Mouse (Mus musculus) cerebellum, adult 9-10 months (tissue): ENCODE data around the gene Gm28557.
"Not testable (repeated sequence)": the region's sequence is repeated elsewhere in the genome, so short reads cannot be mapped to it uniquely, and the experiment has no call there.

Experiments
- DNase-seq: peaks from one replicate; pipeline ENCODE4 v3.0.0; 2022

The Gm28557 gene

DNA sequence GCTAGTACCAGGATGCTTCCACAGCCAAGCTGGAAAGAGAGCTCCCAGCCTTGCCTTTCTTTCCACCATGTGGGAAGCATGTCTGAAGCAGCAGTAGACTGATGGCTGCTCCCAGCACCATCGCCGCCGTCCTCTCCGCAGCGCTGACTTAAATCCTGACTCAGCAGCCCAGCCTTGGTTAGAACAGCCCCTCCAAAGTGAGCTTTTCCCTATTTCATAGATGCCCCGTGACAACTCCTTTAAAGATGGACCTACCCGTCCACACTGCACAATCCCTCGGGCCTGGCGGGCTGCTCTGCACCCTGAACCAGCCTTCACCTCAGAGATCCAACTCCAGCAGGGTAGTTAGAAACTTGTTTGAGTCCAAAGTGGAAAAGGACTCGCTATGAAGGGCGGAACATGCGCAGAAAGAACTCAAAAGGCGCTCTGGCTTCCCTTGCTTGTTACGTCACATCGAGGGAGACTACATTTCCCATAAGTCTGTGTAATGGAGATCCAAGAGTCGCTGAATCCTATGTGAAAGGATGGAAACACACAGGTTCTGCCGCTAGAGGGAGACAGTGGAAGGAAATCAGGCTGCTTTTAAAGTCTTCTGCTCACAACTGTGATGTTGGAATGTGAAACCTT lies at the start of gene Gm28557:
TSS of gene Gm28557 (minus strand) at position 411 of the 627 bp plus-strand sequence.
- peak; percentile 98 for DNase-seq

DNA sequence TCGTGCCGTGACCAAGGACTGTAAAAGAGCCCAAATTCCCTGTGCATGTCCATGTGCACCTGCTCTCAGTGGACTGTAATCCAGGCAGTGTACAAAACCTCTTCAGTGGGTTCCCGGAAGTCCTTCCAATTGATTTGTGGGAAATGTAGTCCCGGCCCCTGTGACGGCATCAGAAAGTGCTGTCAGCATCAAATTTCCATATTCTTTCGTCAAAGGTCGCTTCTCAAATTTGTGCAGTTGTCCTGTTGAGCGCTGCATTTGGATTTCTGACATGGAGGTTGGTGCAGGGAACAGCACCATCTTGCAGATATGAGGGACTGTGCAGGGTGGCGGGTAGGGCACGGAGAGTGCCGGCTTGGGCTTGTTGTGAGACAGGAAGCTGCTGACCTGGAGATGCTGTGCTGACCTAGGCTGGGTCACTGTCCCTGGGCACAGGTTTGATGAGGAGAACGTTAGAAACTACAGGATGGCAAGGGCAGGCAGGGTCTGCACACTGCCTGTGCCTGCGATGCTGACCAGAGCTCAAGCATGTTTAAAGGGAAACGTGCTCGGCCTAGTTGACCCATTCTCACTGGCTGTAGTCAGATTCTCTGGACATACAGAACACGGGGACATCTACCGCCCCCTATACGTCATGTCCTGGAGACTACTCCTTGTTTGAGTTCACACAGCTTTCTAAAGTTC lies 19.8 kb upstream of the Gm28557 start:
- peak; percentile 92 for DNase-seq

DNA sequence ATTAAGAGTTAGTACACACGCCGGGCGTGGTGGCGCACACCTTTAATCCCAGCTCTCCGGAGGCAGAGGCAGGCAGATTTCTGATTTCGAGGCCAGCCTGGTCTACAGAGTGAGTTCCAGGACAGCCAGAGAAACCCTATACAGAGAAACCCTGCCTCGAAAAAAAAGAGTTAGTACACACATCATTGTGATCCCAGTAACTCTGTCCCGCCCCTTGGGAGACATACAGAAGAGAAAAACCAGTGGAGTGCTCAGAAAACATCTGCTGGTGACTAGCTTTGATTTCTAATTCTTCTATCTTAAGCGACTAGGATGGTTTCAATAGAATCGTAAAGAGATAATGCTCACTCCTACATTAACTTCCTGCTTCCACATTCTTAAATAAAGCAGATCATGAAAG lies 19.1 kb upstream of the Gm28557 start:
- DNase-seq, result peak; percentile 45

DNA sequence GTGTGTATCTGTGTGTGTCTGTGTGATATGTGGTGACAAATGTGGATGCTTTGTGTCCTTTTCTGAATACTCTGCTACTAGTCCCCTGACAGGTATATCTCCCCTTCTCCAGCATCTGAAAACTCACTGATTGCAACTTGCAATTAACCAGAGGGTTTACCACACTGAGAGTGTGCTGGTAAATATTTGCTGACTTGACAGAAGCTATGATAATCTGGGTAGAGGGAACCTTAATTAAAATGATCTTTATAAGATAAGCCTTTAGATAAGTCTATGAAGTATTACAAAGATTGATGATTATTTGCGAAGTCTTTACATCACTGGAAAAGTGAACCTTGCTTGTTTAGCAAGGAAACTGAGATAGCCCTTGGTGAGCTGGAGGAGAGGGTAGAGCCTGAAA lies 16.1 kb upstream of the Gm28557 start:
- DNase-seq, result no peak

GRCm38 (mm10) chr13:67121360-67121759 lies 13.0 kb upstream of the Gm28557 start, which contains the start of gene Zfp759:
TSS of gene Zfp759 (plus strand) at chr13:67121660.
- not testable (repeated sequence) for DNase-seq

- DNase-seq, result not testable (repeated sequence)
These were observed 7.8 kb upstream of the Gm28557 start, which contains the start of gene Rslcan18 for GRCm38 (mm10) chr13:67116163-67116562. TSS of gene Rslcan18 (minus strand) at chr13:67116263.

DNA sequence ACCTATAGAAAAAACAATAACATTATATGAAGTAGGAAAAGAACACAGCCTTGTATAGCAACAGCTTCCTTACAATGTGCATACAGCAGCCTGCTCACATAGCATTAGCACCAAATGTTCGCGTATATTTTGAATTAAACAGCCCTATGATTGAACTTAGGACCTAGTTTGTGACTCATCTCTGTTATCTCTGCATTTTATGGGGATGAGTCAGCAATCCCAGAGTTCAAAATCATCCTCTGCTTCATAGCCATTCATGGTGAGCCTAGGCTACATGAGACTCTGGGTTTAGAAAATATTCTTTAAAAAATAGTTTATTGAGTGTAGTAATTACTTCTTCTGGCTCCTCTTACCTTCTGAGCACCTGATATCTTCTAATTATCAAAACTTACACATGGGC lies 4.9 kb upstream of the Gm28557 start:
- no peak for DNase-seq

DNA sequence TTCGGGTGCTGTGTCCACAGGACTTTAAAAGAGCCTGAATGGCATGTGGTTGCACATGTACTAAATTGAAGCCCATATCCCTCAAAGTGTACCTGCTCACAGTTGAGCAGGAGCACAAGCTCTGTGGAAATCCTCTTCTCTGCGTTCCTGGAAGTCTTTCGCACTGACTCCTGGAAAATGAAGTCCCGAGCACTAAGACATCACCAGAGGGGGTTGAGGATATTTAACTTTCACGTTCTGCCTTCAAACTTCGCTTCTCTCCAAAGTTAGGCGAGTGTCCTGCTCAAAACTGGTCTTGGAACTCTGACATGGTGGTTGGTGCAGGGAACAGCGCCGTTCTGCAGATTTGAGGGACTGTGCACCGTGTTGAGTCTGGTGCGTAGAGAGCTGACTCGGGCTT lies 3.7 kb upstream of the Gm28557 start:
- DNase-seq, result no peak

GRCm38 (mm10) chr13:67108821-67109206 lies 410 bp upstream of the Gm28557 start:
- no peak for DNase-seq

- DNase-seq, result no peak
These were observed 723 bp downstream of the Gm28557 start for GRCm38 (mm10) chr13:67107681-67108080.

- no peak for DNase-seq
These were observed 10.5 kb downstream of the Gm28557 start, which contains the start of gene Zfp708 for GRCm38 (mm10) chr13:67097876-67098275. TSS of gene Zfp708 (minus strand) at chr13:67097976.

DNA sequence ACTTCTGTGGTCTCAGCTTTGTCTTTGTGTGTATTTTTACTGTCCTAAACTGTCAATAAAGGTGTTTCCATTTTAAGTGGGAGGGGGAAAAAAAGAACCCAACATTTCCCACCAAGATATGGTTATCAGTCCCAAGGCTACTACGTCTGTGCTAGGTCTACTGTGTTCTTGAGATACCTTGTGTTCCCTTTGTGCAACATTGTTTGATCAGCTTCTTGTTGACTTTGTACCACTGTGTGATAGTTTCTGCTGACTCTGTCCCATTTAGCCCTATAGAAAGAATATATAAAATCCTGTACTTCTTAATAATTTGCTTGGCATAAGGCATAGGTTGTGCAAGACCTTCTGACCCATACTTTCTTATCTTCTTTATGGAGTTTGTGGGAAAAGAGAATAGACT lies 18.2 kb downstream of the Gm28557 start:
- DNase-seq, result no peak

DNA sequence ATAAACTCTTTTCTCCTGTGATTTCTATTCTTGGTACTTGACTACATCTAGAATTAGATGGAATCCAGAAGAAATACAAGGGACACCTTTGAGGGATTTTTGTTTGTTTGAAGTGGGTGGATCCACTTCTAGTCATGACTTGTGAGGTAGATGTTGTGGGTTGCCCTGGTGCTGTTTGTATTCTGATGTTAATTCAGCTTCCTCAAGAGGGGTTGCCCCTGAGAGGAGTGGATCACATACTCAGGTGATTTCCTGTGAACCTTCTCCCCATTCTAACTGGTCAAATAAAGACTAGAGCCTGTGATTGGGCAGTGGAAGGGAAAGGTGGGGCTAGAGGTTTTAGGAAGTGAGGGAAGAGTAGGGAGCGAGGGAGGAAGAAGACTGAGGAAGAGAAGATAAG lies 26.5 kb downstream of the Gm28557 start:
- DNase-seq, result peak; percentile 30

- DNase-seq, result peak; percentile 85
These were observed 27.2 kb downstream of the Gm28557 start for GRCm38 (mm10) chr13:67081142-67081713.

- DNase-seq, result no peak
These were observed 31.2 kb downstream of the Gm28557 start for GRCm38 (mm10) chr13:67077244-67077643.

DNA sequence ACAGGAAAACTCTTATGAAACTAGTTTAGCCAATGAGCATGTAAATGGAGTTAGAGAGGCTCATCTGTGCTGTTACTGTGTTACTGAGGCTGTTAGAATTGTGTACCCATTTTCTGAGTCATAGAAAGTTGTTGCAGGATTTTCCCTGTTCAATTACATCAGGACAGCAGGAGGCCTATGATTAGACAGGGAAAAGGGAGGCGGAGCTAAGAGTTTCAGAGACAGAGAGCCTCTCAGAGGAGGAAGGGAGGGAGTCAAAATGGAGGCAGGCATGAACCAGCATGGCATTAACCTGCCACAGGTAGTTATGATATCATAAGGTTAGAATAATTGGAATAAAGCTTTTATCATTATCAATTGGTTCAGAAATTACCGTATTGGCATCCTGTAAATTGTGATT lies 35.6 kb downstream of the Gm28557 start:
- DNase-seq, result no peak

GRCm38 (mm10) chr13:67065386-67065785 lies 43.0 kb downstream of the Gm28557 start:
- DNase-seq, result no peak

DNA sequence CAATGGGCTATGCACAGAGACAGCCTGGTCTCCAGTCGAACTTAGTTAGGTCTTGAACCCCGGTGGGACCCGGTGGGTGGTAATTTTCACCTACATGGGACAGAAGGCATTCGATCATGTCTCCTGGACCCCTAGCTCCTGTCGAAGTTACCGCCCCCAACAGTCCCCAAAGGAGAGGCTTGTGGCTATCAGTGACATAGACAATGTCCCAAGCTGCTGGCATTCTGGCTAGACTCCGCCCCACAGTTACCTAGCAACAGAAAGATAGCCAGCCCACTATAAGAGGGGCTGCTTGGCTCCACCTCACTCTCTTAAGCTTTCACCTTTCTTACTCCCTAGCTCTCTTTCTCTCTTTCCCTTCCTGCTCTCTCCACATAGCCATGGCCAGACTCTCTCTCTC lies 46.0 kb downstream of the Gm28557 start:
- no peak for DNase-seq

GRCm38 (mm10) chr13:67060786-67061358 lies 47.5 kb downstream of the Gm28557 start, which contains the start of gene Zfp712:
TSS of gene Zfp712 (minus strand) at chr13:67061170.
- DNase-seq, result peak; percentile 96

- peak; percentile 39 for DNase-seq
These were observed 48.1 kb downstream of the Gm28557 start for GRCm38 (mm10) chr13:67060161-67060785.
